Mouse (Mus musculus): ENCODE data around the gene Bcdin3d. TPM values are rescaled to one million over a fixed set of nuclear protein-coding genes. Genes with fewer than 3 reads are reported as not detected.
A peak's percentile ranks its signal among the peaks of the same experiment; 100 is the strongest.

Bcdin3d gene
- 18.6 and 20.2 TPM in 2 replicates for polyA plus RNA-seq (2016; fragmentation: Nextera tagmentation; extraction: Ambion mirVana)

DNA sequence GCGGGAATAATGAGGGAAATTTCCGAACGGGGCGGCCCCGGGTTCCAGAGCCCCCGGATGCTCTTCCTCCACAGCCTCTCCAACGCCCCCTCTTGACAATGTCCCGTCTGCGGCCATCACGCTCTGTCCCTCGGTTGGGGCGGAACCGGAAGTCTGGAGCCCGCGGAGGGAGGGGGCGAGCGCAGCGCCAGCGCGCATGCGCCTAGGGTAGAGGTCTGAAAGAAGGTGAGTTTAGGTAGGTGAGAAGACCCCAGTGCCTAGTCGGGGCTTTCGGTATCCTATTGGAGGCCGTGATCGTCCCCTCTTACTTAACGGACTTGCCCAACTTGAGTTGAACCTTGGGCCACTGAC is at the start of gene Bcdin3d:
Gene Bcdin3d, minus strand, starts transcription at position 155 of the 351 bp plus-strand sequence.
- peaks cover 20% of the 10 kb centered on the region for H3K36me3 ChIP-seq

DNA sequence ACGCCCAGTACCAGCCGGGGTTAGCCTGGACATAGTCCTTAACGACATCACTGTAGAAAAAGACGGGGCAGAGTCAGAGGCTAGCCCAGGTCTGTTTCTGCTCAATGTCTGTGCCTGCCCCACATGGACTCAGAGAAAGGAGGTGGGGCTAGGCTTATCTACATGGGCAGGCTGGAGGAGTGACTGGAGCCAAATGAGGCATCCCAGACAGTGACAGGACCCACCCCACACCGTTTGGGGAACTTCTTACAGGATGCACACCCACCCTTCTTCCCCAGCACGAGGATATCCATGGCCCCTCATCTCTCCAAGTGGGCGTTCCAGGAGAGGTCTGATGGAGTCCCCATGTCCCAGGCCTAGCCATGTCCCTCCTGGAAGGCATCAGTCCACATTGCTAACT is 45.8 kb upstream of the Bcdin3d start:
- no peaks in the 10 kb centered on the region for H3K4me1 ChIP-seq (replicated peaks)
- H3K4me3 ChIP-seq (replicated peaks), result no peak overlapping the region
- ATAC-seq (ENCODE audit: insufficient number of reproducible peaks, insufficient read depth, low FRiP score, low TSS enrichment, low read depth), result no peak
- no peak overlapping the region for H3K4me2 ChIP-seq
- H3K36me3 ChIP-seq, result no peaks in the 10 kb centered on the region
- WGBS, result 72% methylated on average over 7 of the region's 7 CpGs
- H3K9ac ChIP-seq (replicated peaks), result no peak overlapping the region
- no peak overlapping the region for H3K27ac ChIP-seq
- peaks cover 29% of the 10 kb centered on the region for H3K27me3 ChIP-seq
- H3K9me3 ChIP-seq, result no peaks in the 10 kb centered on the region

More for the DNA sequence above, at the start of gene Bcdin3d:
- Histone ChIP-seq H3K4me1 (replicated peaks) (peaks cover 13% of the 10 kb centered on the region), H3K27me3 (no peaks in the 10 kb centered on the region), H3K27ac (peak within 1 kb of the TSS; percentile 93), H3K4me2 (peak within 1 kb of the TSS; percentile 70), H3K9me3 (0 out of 2 replicates have a peak, but pooled peaks cover 5% of the 10 kb centered on the region), H3K4me3 (replicated peaks) (peak within 1 kb of the TSS; percentile 75), H3K9ac (replicated peaks) (peak within 1 kb of the TSS; percentile 85)
- ATAC-seq (ENCODE audit: insufficient number of reproducible peaks, insufficient read depth, low FRiP score, low TSS enrichment, low read depth), result peak; percentile 81
- under 1% methylated on average over 26 of the region's 26 CpGs for WGBS

DNA sequence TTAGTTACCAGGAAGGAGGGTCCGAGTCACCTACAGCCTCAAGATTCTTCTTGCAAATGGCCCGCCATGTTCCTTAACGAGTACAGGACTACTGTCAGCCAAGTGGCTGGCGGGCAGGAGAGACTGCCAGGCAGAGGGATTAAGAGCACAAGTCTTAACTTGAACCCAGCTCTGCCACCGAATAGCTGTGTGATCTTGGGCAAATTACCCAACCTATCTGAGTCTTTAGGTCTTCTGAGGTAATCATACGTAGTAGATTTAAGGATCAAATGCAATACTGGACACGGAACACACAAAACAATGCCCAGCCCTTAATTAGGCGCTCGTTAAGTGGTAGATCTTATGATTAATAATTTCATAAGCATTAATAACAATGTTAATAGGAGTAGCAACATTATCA is 45.1 kb upstream of the Bcdin3d start:
- Histone ChIP-seq H3K27me3 (peaks cover 29% of the 10 kb centered on the region), H3K4me3 (replicated peaks) (no peak overlapping the region), H3K4me2 (no peak overlapping the region), H3K27ac (no peak overlapping the region), H3K9me3 (no peaks in the 10 kb centered on the region), H3K9ac (replicated peaks) (no peak overlapping the region), H3K4me1 (replicated peaks) (no peaks in the 10 kb centered on the region), H3K36me3 (no peaks in the 10 kb centered on the region)
- no peak for ATAC-seq (ENCODE audit: insufficient number of reproducible peaks, insufficient read depth, low FRiP score, low TSS enrichment, low read depth)
- WGBS, result 92% methylated on average over 9 of the region's 9 CpGs

DNA sequence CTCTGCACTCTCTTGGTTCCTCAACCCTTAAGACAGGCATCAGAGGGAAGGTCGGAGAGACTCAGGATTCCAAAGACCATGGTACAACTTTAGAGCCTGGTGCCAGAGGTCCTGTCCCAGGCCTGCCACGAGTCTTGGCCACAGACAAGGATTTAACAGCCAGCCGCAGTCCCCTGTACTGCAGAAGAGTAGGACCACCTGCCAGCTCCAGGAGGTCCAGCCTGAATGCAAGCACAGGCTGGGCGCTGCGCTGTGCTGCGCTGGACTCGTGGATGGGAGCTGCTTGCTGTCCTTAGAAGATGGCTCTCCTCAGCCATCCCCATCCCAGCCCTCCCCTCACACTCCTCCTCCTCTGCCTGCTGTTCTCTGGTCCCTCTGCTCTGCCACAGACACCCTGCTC is 43.2 kb upstream of the Bcdin3d start:
- Histone ChIP-seq H3K27ac (no peak overlapping the region), H3K9ac (replicated peaks) (no peak overlapping the region), H3K9me3 (no peaks in the 10 kb centered on the region), H3K36me3 (no peaks in the 10 kb centered on the region), H3K4me3 (replicated peaks) (no peak overlapping the region), H3K27me3 (peaks cover 20% of the 10 kb centered on the region), H3K4me1 (replicated peaks) (no peaks in the 10 kb centered on the region), H3K4me2 (no peak overlapping the region)
- WGBS, result 68% methylated on average over 7 of the region's 7 CpGs
- no peak for ATAC-seq (ENCODE audit: insufficient number of reproducible peaks, insufficient read depth, low FRiP score, low TSS enrichment, low read depth)

DNA sequence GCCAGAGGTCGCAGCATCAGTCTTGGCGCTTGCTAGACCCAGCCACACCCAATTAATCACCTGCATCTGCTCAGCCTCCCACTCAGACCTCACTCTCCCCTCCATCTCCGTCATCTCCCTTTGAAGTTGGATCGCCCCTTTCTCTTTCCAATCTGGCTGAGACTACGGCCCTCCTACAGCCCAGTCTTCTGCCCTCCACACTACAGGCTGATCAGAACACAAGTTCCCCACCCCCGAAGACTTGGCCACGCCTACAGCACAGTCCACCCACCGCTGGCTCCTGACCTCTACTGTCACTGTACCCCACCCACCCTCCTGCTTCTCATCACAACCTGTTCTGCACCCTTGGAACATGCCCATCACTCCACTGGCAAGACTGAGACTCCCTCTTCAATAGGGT is 42.2 kb upstream of the Bcdin3d start:
- 33% methylated on average over 8 of the region's 8 CpGs for WGBS
- Histone ChIP-seq H3K4me1 (replicated peaks) (no peaks in the 10 kb centered on the region), H3K27ac (no peak overlapping the region), H3K9me3 (no peaks in the 10 kb centered on the region), H3K9ac (replicated peaks) (no peak overlapping the region), H3K36me3 (no peaks in the 10 kb centered on the region), H3K4me2 (no peak overlapping the region), H3K27me3 (peaks cover 17% of the 10 kb centered on the region), H3K4me3 (replicated peaks) (no peak overlapping the region)
- ATAC-seq (ENCODE audit: insufficient number of reproducible peaks, insufficient read depth, low FRiP score, low TSS enrichment, low read depth), result no peak

DNA sequence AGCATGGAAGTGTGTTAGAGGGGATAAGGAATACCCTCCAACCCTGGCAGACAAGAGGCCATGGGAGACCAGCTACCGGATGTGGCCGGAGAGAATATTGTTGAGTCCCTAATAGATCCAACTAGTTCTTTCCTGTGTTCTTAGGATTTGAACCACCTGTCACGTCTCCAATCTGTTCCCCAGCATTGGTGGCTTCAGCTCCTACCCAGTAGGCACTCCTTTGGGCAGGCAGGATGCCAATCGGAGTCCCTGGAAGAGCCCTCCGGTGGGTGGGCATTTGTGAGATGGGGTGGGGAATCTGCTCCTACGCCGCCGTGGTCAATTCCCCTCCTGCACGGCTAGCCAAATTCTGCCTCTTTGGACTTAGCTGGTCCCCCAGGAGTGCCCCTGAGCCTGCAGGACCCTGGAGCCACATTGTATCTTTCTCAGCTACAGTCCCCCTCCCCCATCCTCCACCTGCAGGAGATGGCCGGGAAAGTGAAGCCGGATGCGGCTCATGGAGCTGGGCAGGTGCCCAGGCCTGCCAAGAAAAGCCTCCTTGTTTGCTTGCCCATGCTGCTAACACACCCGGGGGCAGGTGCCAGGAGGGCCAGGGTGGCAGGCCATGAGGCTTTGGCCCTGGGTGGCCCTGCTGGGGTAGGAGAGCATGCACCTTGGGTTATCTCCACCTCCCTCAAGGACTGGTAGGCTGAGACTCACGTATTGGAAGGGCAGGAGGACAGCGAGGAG is 37.4 kb upstream of the Bcdin3d start:
- no peaks in the 10 kb centered on the region for H3K9me3 ChIP-seq
- no peaks in the 10 kb centered on the region for H3K36me3 ChIP-seq
- WGBS, result 81% methylated on average over 15 of the region's 15 CpGs
- no peak overlapping the region for H3K4me2 ChIP-seq
- H3K27ac ChIP-seq, result no peak overlapping the region
- no peak overlapping the region; the same call in 1 of the 2 replicates for H3K9ac ChIP-seq (replicated peaks)
- ATAC-seq (ENCODE audit: insufficient number of reproducible peaks, insufficient read depth, low FRiP score, low TSS enrichment, low read depth), result no peak
- H3K27me3 ChIP-seq, result peaks cover 8% of the 10 kb centered on the region; the same call in 1 of the 2 replicates
- no peaks in the 10 kb centered on the region for H3K4me1 ChIP-seq (replicated peaks)
- H3K4me3 ChIP-seq (replicated peaks), result no peak overlapping the region

DNA sequence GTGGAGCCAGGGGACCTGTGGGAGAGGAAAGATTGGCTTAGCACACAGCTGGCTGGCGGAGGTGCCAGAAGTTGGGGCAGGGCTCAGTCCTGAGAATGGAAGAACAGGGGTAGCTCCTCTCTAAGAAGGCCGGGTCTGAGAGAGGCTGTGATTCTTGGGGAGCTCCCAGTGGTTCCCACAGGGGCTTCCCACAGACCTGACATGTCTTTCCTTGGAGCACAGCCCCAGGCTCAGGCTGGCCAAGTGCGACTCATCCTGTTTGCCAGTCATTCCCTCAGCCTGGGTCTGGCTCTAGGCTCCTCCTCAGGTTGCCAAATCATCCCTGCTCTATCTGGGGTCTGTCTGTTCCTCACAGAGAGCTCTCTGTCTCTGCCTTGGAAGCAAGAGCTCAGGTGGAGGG is 36.1 kb upstream of the Bcdin3d start:
- no peak overlapping the region for H3K4me3 ChIP-seq (replicated peaks)
- H3K36me3 ChIP-seq, result no peaks in the 10 kb centered on the region
- ATAC-seq (ENCODE audit: insufficient number of reproducible peaks, insufficient read depth, low FRiP score, low TSS enrichment, low read depth), result no peak
- peaks cover 7% of the 10 kb centered on the region; the same call in 1 of the 2 replicates for H3K27me3 ChIP-seq
- WGBS, result 76% methylated on average over 3 of the region's 3 CpGs
- H3K9ac ChIP-seq (replicated peaks), result no peak overlapping the region
- H3K4me2 ChIP-seq, result no peak overlapping the region
- H3K27ac ChIP-seq, result no peak overlapping the region
- no peaks in the 10 kb centered on the region for H3K9me3 ChIP-seq
- H3K4me1 ChIP-seq (replicated peaks), result no peaks in the 10 kb centered on the region

DNA sequence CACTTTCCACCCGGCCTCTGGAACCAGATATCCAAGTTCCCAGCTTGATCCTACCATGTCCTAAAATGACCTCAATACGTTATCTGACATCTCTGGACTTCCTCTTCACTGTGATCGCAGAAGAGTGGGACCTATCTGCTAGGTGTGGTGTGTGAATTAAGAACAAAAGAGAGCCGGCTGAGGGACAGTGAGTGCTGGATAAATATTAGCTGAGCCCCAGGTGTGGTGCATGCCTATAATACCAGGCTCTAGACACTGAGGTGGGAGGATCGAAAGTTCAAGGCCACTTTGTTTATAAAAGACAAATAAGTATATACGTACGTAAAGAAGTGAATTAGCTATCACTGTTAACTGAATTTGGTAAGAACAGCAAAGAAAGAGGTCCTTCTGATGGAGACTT is 35.3 kb upstream of the Bcdin3d start:
- Histone ChIP-seq H3K27me3 (peaks cover 8% of the 10 kb centered on the region; the same call in 1 of the 2 replicates), H3K9me3 (no peaks in the 10 kb centered on the region), H3K4me1 (replicated peaks) (no peaks in the 10 kb centered on the region), H3K9ac (replicated peaks) (no peak overlapping the region), H3K4me2 (no peak overlapping the region), H3K4me3 (replicated peaks) (no peak overlapping the region), H3K27ac (no peak overlapping the region), H3K36me3 (no peaks in the 10 kb centered on the region)
- ATAC-seq (ENCODE audit: insufficient number of reproducible peaks, insufficient read depth, low FRiP score, low TSS enrichment, low read depth), result no peak
- WGBS, result 86% methylated on average over 7 of the region's 7 CpGs

DNA sequence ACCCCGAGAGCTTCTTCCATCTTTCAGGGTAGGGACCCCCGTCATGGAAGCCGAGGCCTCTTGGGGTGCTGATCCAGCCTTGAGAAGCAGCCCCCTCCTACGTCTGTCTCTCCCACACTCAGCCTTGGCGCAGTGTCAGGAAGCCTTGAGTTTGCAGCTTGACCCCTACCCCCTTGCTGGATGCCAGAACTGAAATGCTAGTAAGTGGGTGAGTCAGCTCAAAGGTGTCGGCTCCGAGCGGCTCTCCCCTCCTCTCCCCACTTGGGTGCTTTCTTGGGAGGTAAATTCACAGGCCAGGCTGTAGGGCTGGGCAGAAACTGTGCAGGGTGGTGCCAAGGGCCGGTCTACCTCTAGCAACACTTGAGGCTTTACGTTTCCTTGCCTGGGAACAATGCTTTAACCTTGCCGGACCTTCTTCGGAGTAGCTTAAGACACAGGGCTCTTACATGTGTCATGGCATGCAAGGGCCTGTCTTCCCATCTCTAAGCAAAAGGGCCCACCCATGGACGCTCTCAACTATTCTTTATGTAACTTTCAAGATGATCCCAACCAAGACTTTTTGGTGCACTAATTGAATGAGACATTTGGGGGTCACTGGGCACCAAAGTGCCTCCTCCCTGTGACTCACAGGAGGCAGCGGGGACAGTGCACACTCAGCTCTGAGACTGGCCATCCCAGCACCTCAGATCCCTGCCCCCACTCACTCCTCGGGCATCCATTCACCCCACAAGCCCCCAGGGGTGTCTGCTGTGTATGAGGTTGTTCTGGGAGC is 31.0 kb upstream of the Bcdin3d start:
- no peak for ATAC-seq (ENCODE audit: insufficient number of reproducible peaks, insufficient read depth, low FRiP score, low TSS enrichment, low read depth)
- Histone ChIP-seq H3K4me1 (replicated peaks) (peaks cover 24% of the 10 kb centered on the region), H3K4me2 (no peak overlapping the region), H3K9me3 (no peaks in the 10 kb centered on the region), H3K27ac (no peak overlapping the region), H3K4me3 (replicated peaks) (no peak overlapping the region), H3K27me3 (peaks cover 12% of the 10 kb centered on the region), H3K9ac (replicated peaks) (no peak overlapping the region), H3K36me3 (no peaks in the 10 kb centered on the region)
- WGBS, result 79% methylated on average over 15 of the region's 15 CpGs

DNA sequence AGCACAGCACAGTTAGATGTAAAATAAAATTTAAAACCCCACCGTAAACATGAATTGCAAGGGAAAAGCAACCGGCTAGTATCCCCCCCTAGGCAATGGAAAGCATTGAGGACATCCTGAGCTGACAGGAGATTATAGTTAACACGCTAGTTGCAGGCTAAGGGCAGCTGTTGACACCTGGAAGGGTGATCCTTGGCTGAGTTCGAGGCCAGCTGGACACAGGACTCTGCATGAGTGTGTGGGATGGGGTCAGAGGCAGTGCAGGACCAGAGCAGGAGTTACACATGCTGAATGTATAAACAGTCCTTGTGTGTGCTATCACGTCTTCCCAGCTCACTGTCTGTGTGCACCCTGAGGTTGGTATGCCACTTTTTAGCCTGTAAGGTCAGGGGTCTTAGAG is 28.7 kb upstream of the Bcdin3d start:
- H3K4me3 ChIP-seq (replicated peaks), result no peak overlapping the region
- no peak overlapping the region for H3K27ac ChIP-seq
- no peaks in the 10 kb centered on the region for H3K36me3 ChIP-seq
- H3K9ac ChIP-seq (replicated peaks), result no peak overlapping the region
- no peak for ATAC-seq (ENCODE audit: insufficient number of reproducible peaks, insufficient read depth, low FRiP score, low TSS enrichment, low read depth)
- H3K27me3 ChIP-seq, result peaks cover 32% of the 10 kb centered on the region
- H3K4me2 ChIP-seq, result no peak overlapping the region
- H3K4me1 ChIP-seq (replicated peaks), result peaks cover 24% of the 10 kb centered on the region
- 63% methylated on average over 5 of the region's 5 CpGs for WGBS
- H3K9me3 ChIP-seq, result no peaks in the 10 kb centered on the region

DNA sequence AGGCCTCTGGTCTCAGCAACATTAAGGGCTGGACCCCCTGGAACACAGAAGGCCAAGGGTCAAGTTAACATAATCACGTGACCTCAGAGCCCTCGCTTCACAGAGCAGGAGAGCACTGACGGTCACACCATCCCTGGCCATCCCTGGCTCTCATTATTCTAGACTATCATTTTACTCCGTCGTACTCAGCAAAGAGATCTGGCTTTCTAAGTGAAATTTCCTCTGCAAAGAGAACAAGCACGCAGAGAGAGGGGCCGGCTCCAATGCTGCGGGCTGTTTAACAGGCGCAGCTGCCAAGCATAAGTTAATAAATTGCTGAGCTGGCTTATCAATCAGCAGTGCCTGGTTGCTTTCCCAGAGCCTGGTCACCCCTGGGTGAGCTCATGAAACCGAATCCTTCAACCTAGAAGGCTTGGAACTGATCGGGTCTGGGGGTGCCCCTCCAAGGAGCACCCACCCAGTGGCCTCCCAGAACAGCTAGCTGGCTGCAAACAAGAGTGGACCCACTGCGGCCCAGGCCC is 27.8 kb upstream of the Bcdin3d start:
- Histone ChIP-seq H3K9ac (replicated peaks) (peak overlapping the region; percentile 27; the same call in 1 of the 2 replicates), H3K9me3 (no peaks in the 10 kb centered on the region), H3K4me2 (peak overlapping the region; percentile 21), H3K36me3 (no peaks in the 10 kb centered on the region), H3K4me3 (replicated peaks) (no peak overlapping the region), H3K27ac (peak overlapping the region; percentile 78), H3K27me3 (peaks cover 38% of the 10 kb centered on the region), H3K4me1 (replicated peaks) (peaks cover 24% of the 10 kb centered on the region)
- no peak for ATAC-seq (ENCODE audit: insufficient number of reproducible peaks, insufficient read depth, low FRiP score, low TSS enrichment, low read depth)
- WGBS, result 32% methylated on average over 12 of the region's 12 CpGs
